Mouse (Mus musculus) midbrain, postnatal 0 days (tissue): ENCODE results near the gene Atp8b2. TPM values are rescaled to one million over a fixed set of nuclear protein-coding genes. Genes with fewer than 3 reads are reported as not detected.

ENCODE experiments used
- ATAC-seq: fragments of 200-750 bp; cut with Nextera tagmentation; 2 replicates; pipeline ENCODE4 v1.8.0; 2017; ENCODE audit warnings: moderate number of reproducible peaks, mild to moderate bottlenecking, moderate TSS enrichment, moderate library complexity; ENCODE audit not compliant: low FRiP score
- DNase-seq: peaks from one replicate; pipeline ENCODE4 v3.0.0-alpha.2; 2015; ENCODE audit warnings: low spot score
- H3K27ac ChIP-seq: fragments of 300-500 bp; sonication (generic); 2 replicates; pipeline ENCODE4 v1.5.1; 2014; ENCODE audit warnings: low read depth, mild to moderate bottlenecking, low read length, mixed read lengths
- H3K27me3 ChIP-seq: fragments of 300-500 bp; sonication (generic); 2 replicates; pipeline ENCODE4 v1.6.1; 2014; ENCODE audit warnings: low read length, control low read depth, mixed read lengths; ENCODE audit not compliant: insufficient read depth
- H3K36me3 ChIP-seq: fragments of 300-500 bp; sonication (generic); 2 replicates; pipeline ENCODE4 v1.6.1; 2014; ENCODE audit warnings: low read length, control low read depth, mixed read lengths; ENCODE audit not compliant: insufficient read depth
- H3K4me1 ChIP-seq: fragments of 300-500 bp; sonication (generic); 2 replicates; pipeline ENCODE4 v1.6.1; 2014; ENCODE audit warnings: mild to moderate bottlenecking, control low read depth, antibody characterized with exemption, low read length, mixed read lengths; ENCODE audit not compliant: insufficient read depth
- H3K4me2 ChIP-seq: fragments of 300-500 bp; sonication (generic); 2 replicates; pipeline ENCODE4 v1.6.1; 2014; ENCODE audit warnings: low read depth, mild to moderate bottlenecking, low read length, mixed read lengths; ENCODE audit not compliant: poor library complexity, severe bottlenecking
- H3K4me3 ChIP-seq: fragments of 300-500 bp; sonication (generic); 2 replicates; pipeline ENCODE4 v1.5.1; 2014; ENCODE audit warnings: low read depth, mild to moderate bottlenecking, low read length, moderate library complexity
- H3K9ac ChIP-seq: fragments of 300-500 bp; sonication (generic); replicated peaks from 2 replicates; pipeline ENCODE4 v1.6.1; 2014; ENCODE audit warnings: mild to moderate bottlenecking, low read length, moderate library complexity, mixed read lengths; ENCODE audit not compliant: poor library complexity, severe bottlenecking
- H3K9me3 ChIP-seq: fragments of 300-500 bp; sonication (generic); 2 replicates; pipeline ENCODE4 v1.6.1; 2016; ENCODE audit warnings: low read length, control low read depth
- CTCF ChIP-seq: IDR thresholded peaks from 2 replicates; pipeline ENCODE4 v1.5.1; 2016; ENCODE audit warnings: antibody characterized with exemption, mild to moderate bottlenecking
- WGBS: fragments of 180-500 bp; shearing (Covaris S2); extraction: QIAGEN DNeasy Blood & Tissue Kit; methylation state at CpG from one replicate; pipeline ENCODE4 v1.1.7; 2014; 5-methylcytosine and 5-hydroxymethylcytosine counted together
- polyA plus RNA-seq: library from polyadenylated mRNA; unstranded; fragments of >200 nt; fragmentation: Nextera tagmentation; extraction: Ambion mirVana; gene quantifications from 2 replicates; pipeline ENCODE4 v1.2.1, GENCODE M21; 2015
- total RNA-seq: library from RNA; depleted of rRNA; stranded (reverse); fragments of >200 nt; gene quantifications from 2 replicates; pipeline ENCODE4 v1.2.3, GENCODE M21; 2014

Atp8b2 gene
- total and polyA plus RNA-seq, 2 experiments from 2014 or later = 7.9 to 95.4 TPM

DNA sequence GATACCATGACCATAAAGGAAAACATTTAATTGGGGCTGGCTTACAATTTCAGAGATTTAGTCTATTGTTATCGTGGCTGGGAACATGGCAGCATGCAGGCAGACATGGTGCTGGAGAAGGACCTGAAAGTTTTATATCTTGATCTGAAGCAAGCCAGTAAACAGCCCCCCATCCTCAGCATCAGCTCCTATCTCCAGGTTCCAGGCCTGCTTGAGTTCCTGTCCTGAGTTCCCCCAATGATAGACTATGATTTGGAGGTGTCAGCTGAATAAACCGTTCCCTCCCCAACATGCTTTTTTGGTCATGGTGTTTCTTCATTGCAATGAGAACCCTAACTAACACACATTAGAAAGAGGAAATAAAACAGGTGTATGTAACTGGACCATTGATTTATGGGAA is 30.4 kb downstream of the Atp8b2 start:
- H3K9me3 ChIP-seq = no peaks in the 10 kb centered on the region
- H3K4me1 ChIP-seq = no peaks in the 10 kb centered on the region
- no peak for ATAC-seq
- H3K36me3 ChIP-seq = peaks cover 8% of the 10 kb centered on the region
- no peak overlapping the region for H3K27ac ChIP-seq
- no peak overlapping the region for H3K4me2 ChIP-seq
- no peak overlapping the region for H3K9ac ChIP-seq
- 98% methylated on average over 2 of the region's 2 CpGs for WGBS
- no peaks in the 10 kb centered on the region for H3K27me3 ChIP-seq
- DNase-seq = no peak
- H3K4me3 ChIP-seq = no peak overlapping the region
- no peak for TF ChIP-seq CTCF

DNA sequence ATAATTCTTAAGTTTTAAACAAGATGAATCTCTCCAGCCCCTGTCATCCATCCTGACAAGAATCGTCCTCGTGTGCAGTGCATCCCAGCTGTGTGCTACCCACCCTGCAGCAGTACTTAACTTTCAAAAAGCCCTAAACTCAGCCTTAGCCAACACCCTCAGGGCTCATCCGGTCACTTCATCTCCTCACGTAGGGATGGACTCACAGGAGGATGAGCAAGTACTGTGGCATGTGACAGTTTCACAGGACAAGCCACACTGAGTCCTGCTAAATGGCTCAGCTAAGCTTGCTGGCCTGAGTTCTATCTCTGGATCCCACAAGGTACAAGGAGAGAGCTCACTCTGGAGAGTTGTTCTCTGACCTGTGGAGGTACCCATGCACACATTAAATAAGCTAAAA is 34.4 kb downstream of the Atp8b2 start:
- no peaks in the 10 kb centered on the region for H3K36me3 ChIP-seq
- H3K27me3 ChIP-seq = no peaks in the 10 kb centered on the region
- no peak overlapping the region for H3K27ac ChIP-seq
- no peak overlapping the region for H3K4me3 ChIP-seq
- DNase-seq (no peak), ATAC-seq (no peak)
- no peak overlapping the region for H3K4me2 ChIP-seq
- TF ChIP-seq CTCF = no peak
- WGBS = 72% methylated on average over 4 of the region's 4 CpGs
- H3K9me3 ChIP-seq = no peaks in the 10 kb centered on the region
- H3K4me1 ChIP-seq = no peaks in the 10 kb centered on the region
- H3K9ac ChIP-seq = no peak overlapping the region

DNA sequence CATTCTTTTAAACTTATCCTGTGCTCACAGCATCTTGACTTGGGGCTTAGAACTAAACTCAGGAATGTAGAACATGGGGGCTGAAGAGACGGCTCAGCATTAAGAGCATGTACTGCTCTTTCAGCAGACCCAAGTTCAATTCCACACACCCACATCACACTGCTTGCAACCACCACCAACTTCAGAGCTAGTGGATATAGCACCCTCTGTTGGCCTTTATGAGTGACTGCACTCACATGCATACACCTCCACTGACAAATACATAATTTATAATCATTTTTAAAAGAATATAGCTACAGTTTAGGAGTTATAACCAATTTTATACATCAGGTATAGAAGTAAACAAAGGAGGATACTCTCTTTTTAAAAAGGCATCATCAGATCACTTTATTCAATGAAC is 36.9 kb downstream of the Atp8b2 start:
- ATAC-seq = no peak
- no peak overlapping the region for H3K9ac ChIP-seq
- 97% methylated on average over 1 of the region's 1 CpGs for WGBS

DNA sequence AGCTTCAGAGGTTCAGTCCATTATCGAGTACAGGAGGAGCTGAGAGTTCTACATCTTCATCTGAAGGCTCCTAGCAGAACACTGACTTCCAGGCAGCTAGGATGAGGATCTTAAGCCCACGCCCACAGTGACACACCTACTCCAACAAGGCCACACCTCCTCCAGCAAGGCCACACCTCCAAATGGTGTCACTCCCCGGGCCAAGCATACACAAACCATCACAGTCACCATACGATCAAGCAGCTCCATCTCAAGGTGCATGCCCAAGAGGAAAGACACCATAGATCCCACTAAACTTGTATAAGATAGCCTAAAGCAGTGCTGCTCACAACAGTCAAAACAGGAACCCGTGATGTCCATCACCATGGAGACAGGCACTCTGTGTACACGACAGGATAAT is 42.6 kb downstream of the Atp8b2 start:
- H3K9me3 ChIP-seq = no peaks in the 10 kb centered on the region
- DNase-seq (no peak), ATAC-seq (no peak)
- H3K27ac ChIP-seq = no peak overlapping the region
- no peak overlapping the region for H3K4me2 ChIP-seq
- 76% methylated on average over 6 of the region's 6 CpGs for WGBS
- H3K27me3 ChIP-seq = no peaks in the 10 kb centered on the region
- no peaks in the 10 kb centered on the region for H3K4me1 ChIP-seq
- no peak for TF ChIP-seq CTCF
- no peaks in the 10 kb centered on the region for H3K36me3 ChIP-seq
- no peak overlapping the region for H3K4me3 ChIP-seq
- no peak overlapping the region for H3K9ac ChIP-seq

More for the DNA sequence above, 36.9 kb downstream of the Atp8b2 start:
- no peak for DNase-seq
- H3K27me3 ChIP-seq = no peaks in the 10 kb centered on the region
- no peak overlapping the region for H3K4me3 ChIP-seq
- H3K4me2 ChIP-seq = no peak overlapping the region
- H3K36me3 ChIP-seq = no peaks in the 10 kb centered on the region
- no peaks in the 10 kb centered on the region for H3K9me3 ChIP-seq
- TF ChIP-seq CTCF = peak; percentile 22
- no peaks in the 10 kb centered on the region for H3K4me1 ChIP-seq
- H3K27ac ChIP-seq = no peak overlapping the region

DNA sequence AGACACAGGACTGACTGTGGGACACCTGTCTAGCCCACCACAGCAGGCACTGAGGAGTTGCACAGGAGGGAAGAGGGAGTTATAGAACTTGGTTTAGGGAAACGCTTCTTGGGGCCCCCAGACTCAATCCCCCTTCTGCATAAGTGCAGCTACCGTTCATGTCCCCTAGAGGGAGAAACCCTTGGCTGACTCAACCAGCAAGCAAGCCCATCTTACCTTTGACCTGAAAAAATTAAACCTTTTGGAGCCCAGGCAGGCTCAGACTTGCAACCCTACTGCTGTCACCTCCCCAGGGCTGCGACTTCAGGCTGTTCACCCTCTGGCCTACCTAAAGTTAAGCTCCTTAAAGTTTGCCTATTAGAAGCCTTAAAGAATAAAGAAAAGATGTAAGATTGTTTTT is 45.9 kb downstream of the Atp8b2 start:
- no peaks in the 10 kb centered on the region for H3K9me3 ChIP-seq
- 53% methylated on average over 3 of the region's 3 CpGs for WGBS
- no peak overlapping the region for H3K4me2 ChIP-seq
- no peaks in the 10 kb centered on the region for H3K4me1 ChIP-seq
- ATAC-seq (no peak), DNase-seq (no peak)
- H3K4me3 ChIP-seq = no peak overlapping the region
- no peaks in the 10 kb centered on the region for H3K36me3 ChIP-seq
- no peak for TF ChIP-seq CTCF
- H3K27ac ChIP-seq = no peak overlapping the region
- peaks cover 11% of the 10 kb centered on the region for H3K27me3 ChIP-seq
- no peak overlapping the region for H3K9ac ChIP-seq

DNA sequence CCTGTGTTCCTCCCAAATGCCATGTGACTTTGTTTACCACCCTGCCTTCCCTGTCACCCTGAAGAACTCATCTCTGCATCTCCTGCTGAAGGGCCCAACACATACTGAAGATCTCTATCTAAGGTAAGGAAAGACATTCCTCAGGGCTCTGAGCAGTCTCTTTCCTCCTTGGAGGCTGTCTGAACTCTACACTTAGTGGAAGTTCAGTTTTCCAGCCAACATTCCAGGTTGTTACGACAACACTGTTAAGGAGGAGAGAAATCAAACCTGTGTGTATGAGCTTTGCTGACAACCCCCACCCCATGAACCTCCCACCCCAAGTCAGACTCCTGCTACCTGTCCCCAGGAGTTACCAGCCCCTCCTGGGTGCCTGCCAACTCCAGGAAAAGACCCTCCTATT is 46.7 kb downstream of the Atp8b2 start:
- H3K27me3 ChIP-seq = peaks cover 14% of the 10 kb centered on the region

More for the DNA sequence above, 46.7 kb downstream of the Atp8b2 start:
- no peak overlapping the region for H3K27ac ChIP-seq
- TF ChIP-seq CTCF = no peak
- no peak overlapping the region for H3K9ac ChIP-seq
- H3K4me1 ChIP-seq = no peaks in the 10 kb centered on the region
- H3K36me3 ChIP-seq = no peaks in the 10 kb centered on the region
- ATAC-seq (no peak), DNase-seq (no peak)
- 86% methylated on average over 1 of the region's 1 CpGs for WGBS
- no peaks in the 10 kb centered on the region for H3K9me3 ChIP-seq
- no peak overlapping the region for H3K4me3 ChIP-seq
- H3K4me2 ChIP-seq = no peak overlapping the region
